Mouse (Mus musculus) frontal cortex, postnatal 36 days (tissue): ENCODE measurements around the gene Mylip.

Experiments
- DNase-seq, 2 experiments: peaks; one replicate each; pipeline ENCODE4 v3.0.0; 2022; ENCODE audit warnings: low spot score in 2 of 2

The Mylip gene

DNA sequence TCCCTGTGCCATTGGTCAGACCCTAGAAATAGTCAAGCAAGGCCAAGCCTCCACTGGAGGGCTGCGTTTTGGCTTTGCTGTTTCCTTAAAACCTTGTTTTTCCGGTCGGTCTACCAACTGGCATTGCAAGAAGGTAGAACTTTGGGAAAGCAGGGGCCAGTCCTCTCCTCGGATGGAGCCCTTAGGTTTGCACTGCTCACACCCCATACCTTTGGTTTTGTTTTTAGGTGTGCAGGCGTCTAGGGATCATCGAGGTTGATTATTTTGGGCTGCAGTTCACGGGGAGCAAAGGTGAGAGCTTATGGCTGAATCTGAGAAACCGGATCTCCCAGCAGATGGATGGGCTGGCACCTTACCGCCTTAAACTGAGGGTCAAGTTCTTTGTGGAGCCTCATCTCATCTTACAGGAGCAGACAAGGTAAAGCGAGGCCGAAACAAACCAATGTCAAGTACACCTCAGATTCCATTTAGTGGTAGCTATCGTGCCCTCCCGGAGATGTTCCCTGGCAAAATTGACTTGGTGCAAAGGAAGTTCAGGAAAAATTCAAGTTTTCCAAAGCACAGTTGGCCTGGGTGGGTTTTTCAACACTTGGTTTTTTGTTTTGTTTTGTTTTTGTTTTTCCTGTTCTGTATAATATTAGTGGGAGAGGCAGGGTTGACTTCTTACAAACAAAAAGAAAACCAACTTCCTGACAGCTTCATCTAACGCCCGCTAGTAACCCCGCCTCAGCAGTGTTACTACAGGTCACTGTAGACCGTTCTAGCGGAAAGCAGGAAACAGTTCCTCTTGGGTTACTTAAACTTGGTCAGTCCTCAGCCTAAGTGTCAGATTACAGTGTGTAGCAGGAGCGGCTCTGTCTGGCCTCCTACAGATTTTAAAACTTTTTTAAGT, 1.7 kb downstream of the Mylip start:
- no peak for DNase-seq

DNA sequence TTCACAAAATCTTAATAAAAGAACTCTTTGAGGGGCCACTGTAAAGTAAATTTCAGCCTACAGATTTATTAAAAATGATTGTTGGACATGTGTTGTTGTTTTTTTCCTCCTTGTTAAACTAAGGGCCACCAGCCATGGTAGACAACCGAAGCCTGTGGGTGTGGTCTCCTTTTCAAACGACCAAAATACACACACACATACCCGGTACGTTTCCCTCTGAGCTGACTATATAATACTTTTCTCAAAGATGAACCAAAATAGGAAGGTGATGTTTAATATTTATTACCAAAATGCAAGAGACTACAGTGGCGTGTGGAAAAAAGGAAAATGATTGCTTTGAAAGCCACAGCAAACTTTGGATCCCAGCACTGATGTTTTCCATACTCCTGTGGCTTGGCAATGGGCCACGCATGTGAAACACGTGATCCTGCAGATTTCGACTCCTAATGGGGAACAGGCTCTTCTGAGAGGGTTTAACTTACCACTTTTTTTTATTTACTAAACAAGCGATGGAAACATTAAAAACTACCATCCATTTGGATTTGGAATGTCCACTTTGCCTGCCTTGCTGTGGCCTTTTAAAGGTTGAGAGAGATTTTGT, 2.4 kb downstream of the Mylip start:
- no peak for DNase-seq

GRCm38 (mm10) chr13:45394221-45394768, 4.8 kb downstream of the Mylip start:
- no peak for DNase-seq

DNA sequence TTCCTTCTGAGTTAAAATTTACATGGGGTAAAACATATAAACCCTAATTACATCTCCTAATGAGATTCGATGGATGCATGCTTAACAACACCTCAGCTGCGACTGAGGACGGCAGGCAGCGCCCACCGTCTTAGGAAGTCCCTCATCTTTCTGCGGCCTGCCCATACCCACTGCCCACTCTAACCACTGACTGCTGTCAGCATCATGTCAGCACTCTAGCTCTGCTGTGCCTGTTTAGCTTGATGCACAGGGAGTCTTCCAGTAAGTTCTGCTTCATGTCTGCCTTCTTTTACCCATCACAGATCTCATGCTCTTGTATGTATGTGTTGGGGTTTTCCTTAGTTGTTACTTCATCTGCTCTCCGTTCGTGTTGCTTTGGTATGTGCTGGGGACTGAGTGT, 7.2 kb downstream of the Mylip start:
- no peak for DNase-seq

- peak in 1 of 2 experiments; percentile 42 for DNase-seq
Measured at GRCm38 (mm10) chr13:45397240-45397639, 7.7 kb downstream of the Mylip start.

GRCm38 (mm10) chr13:45397896-45398805, 8.6 kb downstream of the Mylip start:
- DNase-seq: no peak

GRCm38 (mm10) chr13:45400700-45401099, 11.2 kb downstream of the Mylip start:
- peak in 1 of 2 experiments; percentile 63 for DNase-seq

GRCm38 (mm10) chr13:45401816-45402215, 12.3 kb downstream of the Mylip start:
- DNase-seq: no peak

DNA sequence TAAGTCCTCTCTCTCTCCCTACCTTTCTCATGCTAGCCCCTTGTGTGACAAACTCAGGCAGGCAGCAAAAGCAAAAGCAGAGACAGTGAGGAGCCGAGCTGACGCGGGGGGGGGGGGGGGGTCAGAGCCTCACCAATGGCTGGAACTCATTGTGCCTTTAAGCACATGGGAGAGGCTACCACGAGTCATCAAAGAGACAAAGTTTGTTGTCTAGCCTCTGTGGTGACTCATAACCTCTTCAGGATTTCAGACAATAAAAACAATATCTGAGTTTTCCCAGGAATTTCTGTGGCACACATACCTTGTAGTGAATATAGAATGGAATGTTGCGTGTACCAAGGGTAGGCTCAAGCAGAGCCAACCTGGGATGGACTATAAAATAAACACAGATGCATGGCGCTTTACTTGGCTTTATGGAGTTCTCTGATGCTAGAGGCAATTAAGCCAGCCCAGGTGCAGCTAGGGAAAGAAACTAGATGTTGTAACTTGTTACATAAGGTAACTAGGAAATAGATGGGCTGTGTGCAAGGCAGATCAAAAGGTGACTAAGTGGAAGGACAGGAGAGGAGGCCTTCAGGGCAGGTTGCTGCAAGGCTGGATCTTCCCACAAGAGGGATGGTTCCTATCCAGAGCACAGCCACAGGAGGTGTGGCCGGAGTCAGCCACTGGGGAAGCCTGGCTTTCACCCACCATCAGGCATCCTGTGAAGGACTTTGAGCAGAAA, 12.9 kb downstream of the Mylip start:
- no peak for DNase-seq

DNA sequence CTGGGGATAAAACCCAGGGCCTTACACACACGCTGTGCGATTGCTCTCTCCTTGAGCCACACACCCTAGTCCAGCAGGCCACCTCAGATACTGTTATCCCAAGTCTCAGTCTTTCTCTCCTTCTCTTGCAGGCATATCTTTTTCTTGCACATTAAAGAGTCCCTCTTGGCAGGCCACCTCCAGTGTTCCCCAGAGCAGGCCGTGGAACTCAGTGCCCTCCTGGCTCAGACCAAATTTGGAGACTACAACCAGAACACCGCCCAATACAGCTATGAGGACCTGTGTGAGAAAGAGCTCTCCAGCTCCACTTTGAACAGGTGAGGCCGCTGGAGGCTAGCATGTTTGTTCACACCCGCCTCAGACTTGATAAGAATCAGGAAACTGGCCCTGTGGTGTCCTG, 14.7 kb downstream of the Mylip start:
- no peak for DNase-seq

GRCm38 (mm10) chr13:45405194-45405810, 15.8 kb downstream of the Mylip start:
- no peak for DNase-seq

GRCm38 (mm10) chr13:45406289-45406688, 16.7 kb downstream of the Mylip start:
- no peak for DNase-seq

GRCm38 (mm10) chr13:45406703-45407102, 17.2 kb downstream of the Mylip start:
- no peak for DNase-seq

GRCm38 (mm10) chr13:45410936-45411335, 21.4 kb downstream of the Mylip start:
- no peak for DNase-seq

DNA sequence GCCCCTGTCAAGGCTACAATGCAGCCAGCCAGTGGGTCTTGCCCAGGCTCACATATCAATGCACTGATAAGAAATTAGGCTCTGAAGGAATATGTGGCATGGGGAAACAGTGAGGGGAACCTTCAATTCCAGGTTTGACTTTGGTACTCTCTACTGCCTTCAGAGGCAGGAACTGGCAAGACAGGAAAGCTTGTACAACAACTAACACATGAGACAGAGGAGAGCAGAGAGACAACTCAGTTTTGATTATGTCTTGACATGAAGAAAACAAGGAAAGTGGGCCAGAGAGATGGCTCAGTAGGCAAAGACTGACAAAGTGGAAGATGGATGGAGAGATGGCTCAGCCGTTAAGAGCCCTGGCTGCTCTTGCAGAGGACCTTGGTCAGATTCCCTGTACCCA, 23.5 kb downstream of the Mylip start:
- DNase-seq: no peak

DNA sequence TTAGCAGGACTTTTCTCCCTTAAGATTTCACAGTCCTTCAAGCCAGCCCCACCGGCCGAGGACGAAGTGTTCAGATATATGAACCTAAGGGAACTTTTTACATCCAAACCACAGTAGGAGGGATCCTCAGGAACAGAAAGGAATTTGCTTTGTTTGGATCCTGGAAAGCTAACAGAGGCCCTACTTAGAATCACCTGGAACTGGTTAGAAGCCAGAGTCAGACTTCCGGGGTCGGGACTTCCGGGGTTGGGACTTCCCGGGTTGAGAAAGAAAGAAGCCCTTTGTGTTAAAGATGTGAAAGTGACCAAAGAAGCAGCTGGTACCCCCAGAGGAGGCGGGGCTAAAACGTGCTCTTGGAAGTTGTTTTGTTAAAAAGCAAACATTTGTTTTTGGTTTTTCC, 24.5 kb downstream of the Mylip start:
- no peak for DNase-seq

DNA sequence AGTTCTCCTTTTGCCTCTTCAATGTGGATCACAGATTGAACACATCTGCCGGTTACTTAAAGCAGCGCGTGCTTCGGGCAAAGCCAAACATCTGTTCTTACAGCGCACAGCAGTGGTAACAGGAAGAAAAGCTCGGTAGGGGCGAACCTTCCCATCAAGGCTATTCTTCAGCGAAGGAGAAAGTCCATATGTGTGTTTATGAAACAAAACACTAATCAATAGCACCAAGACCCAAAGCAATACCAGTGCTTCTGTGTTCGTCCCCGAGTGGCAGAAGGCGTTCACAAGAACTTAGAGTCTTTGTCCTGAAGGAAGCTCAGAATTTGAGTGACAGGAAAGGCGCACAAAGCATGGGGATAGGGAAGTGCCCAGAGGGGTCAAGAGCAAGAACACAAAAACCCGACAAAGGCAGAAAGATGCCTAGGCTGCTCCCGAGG, 27.1 kb downstream of the Mylip start:
- no peak for DNase-seq

- no peak for DNase-seq
Measured at GRCm38 (mm10) chr13:45418986-45419385, 29.4 kb downstream of the Mylip start.

GRCm38 (mm10) chr13:45422251-45422650, 32.7 kb downstream of the Mylip start:
- DNase-seq: no peak

DNA sequence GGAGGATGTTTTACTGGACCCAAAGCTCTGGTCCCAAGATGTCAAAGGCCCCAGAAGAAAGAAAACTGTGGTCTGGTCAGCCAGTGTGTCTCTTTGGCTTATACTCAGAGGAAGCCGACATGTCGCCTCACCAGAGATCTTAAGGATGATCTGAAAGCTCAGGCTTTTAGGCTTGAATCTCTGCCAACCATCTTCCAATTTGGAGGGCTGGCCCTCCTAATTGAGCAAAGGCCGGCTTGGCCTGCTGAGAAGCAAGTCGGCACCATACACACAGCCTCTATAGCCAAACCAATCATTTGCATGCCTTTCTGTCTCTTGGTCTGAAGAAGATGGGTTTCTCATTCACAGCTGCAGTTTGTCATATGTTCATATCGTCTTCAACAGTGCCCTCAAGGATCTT, 33.2 kb downstream of the Mylip start:
- no peak for DNase-seq

GRCm38 (mm10) chr13:45423905-45424304, 34.4 kb downstream of the Mylip start:
- no peak for DNase-seq
